Mouse (Mus musculus) stomach, embryonic 14.5 days (tissue): ENCODE measurements around the gene Sh3pxd2a. TPM values are rescaled to one million over a fixed set of nuclear protein-coding genes. Genes with fewer than 3 reads are reported as not detected.

Source experiments
- ATAC-seq: fragments of 200-750 bp; cut with Nextera tagmentation; 2 replicates; pipeline ENCODE4 v1.8.0; 2017; ENCODE audit warnings: low read depth, moderate TSS enrichment; ENCODE audit not compliant: insufficient number of reproducible peaks, insufficient read depth, low FRiP score
- H3K27ac ChIP-seq: fragments of 300-500 bp; sonication (generic); 2 replicates; pipeline ENCODE4 v1.5.1; 2014; ENCODE audit warnings: mild to moderate bottlenecking, low read length, moderate library complexity, mixed read lengths
- H3K27me3 ChIP-seq: fragments of 300-500 bp; sonication (generic); 2 replicates; pipeline ENCODE4 v1.6.1; 2014; ENCODE audit warnings: low read length, control low read depth, mixed read lengths; ENCODE audit not compliant: control insufficient read depth, insufficient read depth
- H3K36me3 ChIP-seq: fragments of 300-500 bp; sonication (generic); 2 replicates; pipeline ENCODE4 v1.6.1; 2014; ENCODE audit warnings: mild to moderate bottlenecking, control low read depth, low read length, moderate library complexity, mixed read lengths; ENCODE audit not compliant: control insufficient read depth, insufficient read depth
- H3K4me1 ChIP-seq: fragments of 300-500 bp; sonication (generic); 2 replicates; pipeline ENCODE4 v1.6.1; 2014; ENCODE audit warnings: low read length, control low read depth, mixed read lengths; ENCODE audit not compliant: control insufficient read depth, insufficient read depth
- H3K4me2 ChIP-seq: fragments of 300-500 bp; sonication (generic); replicated peaks from 2 replicates; pipeline ENCODE4 v1.6.1; 2014; ENCODE audit warnings: low read depth, low read length, control low read depth
- H3K4me3 ChIP-seq: fragments of 300-500 bp; sonication (generic); 2 replicates; pipeline ENCODE4 v1.5.1; 2014; ENCODE audit warnings: low read depth, low read length, control low read depth
- H3K9ac ChIP-seq: fragments of 300-500 bp; sonication (generic); replicated peaks from 2 replicates; pipeline ENCODE4 v1.6.1; 2014; ENCODE audit warnings: low read depth, mild to moderate bottlenecking, control low read depth, low read length, moderate library complexity, mixed read lengths
- H3K9me3 ChIP-seq: fragments of 300-500 bp; sonication (generic); 2 replicates; pipeline ENCODE4 v1.6.1; 2016; ENCODE audit warnings: low read depth, low read length, control low read depth; ENCODE audit not compliant: control insufficient read depth
- WGBS: fragments of 180-500 bp; shearing (Covaris S2); extraction: QIAGEN DNeasy Blood & Tissue Kit; methylation state at CpG from one replicate; pipeline ENCODE4 v1.1.7; 2014; 5-methylcytosine and 5-hydroxymethylcytosine counted together
- polyA plus RNA-seq: library from polyadenylated mRNA; unstranded; fragments of >200 nt; fragmentation: Nextera tagmentation; extraction: Ambion mirVana; gene quantifications from 2 replicates; pipeline ENCODE4 v1.2.1, GENCODE M21; 2014

Sh3pxd2a gene
- polyA plus RNA-seq, 1 experiment from 2014 or later = 13.7 TPM

GRCm38 (mm10) chr19:47485997-47486566, 21.9 kb upstream of the Sh3pxd2a start:
- peak; percentile 67; the same call in 1 of the 2 replicates for ATAC-seq
- H3K36me3 ChIP-seq = no peaks in the 10 kb centered on the region
- H3K4me3 ChIP-seq = no peak overlapping the region
- no peak overlapping the region for H3K4me2 ChIP-seq
- H3K27me3 ChIP-seq = no peaks in the 10 kb centered on the region
- 0 out of 2 replicates have a peak, but pooled peaks cover 2% of the 10 kb centered on the region for H3K9me3 ChIP-seq
- peaks cover 6% of the 10 kb centered on the region for H3K4me1 ChIP-seq
- 18% methylated on average over 9 of the region's 9 CpGs for WGBS
- peak overlapping the region; percentile 40; the same call in 1 of the 2 replicates for H3K27ac ChIP-seq
- no peak overlapping the region for H3K9ac ChIP-seq

GRCm38 (mm10) chr19:47484110-47484509, 19.9 kb upstream of the Sh3pxd2a start:
- H3K9me3 ChIP-seq = no peaks in the 10 kb centered on the region
- H3K9ac ChIP-seq = no peak overlapping the region
- 79% methylated on average over 3 of the region's 3 CpGs for WGBS
- ATAC-seq = no peak
- H3K27ac ChIP-seq = no peak overlapping the region
- H3K4me1 ChIP-seq = peaks cover 6% of the 10 kb centered on the region
- no peaks in the 10 kb centered on the region for H3K27me3 ChIP-seq
- H3K4me3 ChIP-seq = no peak overlapping the region
- no peak overlapping the region for H3K4me2 ChIP-seq
- H3K36me3 ChIP-seq = no peaks in the 10 kb centered on the region

DNA sequence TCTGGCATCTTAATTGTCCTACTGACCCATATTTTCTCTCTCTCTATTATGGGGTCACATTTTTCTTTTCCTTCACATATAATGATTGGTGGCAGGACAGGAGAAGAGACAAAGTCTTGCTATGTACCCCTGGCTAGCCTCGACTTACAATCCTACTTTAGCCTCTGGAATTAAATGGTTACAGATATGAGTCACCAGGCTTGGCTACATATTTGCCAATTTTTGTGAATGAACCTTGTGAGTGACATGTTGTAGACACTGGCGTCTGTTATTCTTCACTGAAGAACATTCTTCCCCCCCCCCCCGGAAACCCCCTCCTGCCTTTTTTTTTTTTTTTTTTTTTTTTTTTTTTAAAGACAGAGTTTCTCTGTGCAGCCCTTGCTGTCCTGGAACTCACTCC, 19.1 kb upstream of the Sh3pxd2a start:
- ATAC-seq = no peak
- H3K27me3 ChIP-seq = no peaks in the 10 kb centered on the region
- WGBS = 53% methylated on average over 3 of the region's 3 CpGs
- H3K36me3 ChIP-seq = no peaks in the 10 kb centered on the region
- no peak overlapping the region for H3K27ac ChIP-seq
- H3K4me2 ChIP-seq = no peak overlapping the region
- H3K9ac ChIP-seq = no peak overlapping the region
- no peak overlapping the region for H3K4me3 ChIP-seq
- H3K9me3 ChIP-seq = no peaks in the 10 kb centered on the region
- peaks cover 6% of the 10 kb centered on the region for H3K4me1 ChIP-seq

DNA sequence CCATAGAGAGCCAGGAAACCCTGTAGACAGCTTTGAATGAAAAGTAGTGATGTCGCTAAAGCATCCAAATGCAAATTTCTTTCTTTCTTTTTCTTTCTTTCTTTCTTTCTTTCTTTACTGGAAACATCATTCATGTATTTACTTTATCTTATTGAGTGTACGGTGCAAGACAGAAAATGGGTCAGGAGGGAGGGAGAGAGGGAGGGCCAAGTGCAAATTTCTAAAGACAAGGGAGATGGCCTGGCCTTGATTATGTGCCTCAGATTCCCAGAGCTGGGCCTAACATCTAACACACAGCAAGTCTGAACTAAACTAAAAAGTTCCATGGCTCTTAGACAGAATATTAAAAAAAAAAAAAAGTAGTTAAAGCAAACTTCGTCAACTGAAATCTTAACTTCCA, 9.3 kb upstream of the Sh3pxd2a start:
- no peaks in the 10 kb centered on the region for H3K4me1 ChIP-seq
- no peaks in the 10 kb centered on the region for H3K9me3 ChIP-seq
- 70% methylated on average over 3 of the region's 3 CpGs for WGBS
- H3K36me3 ChIP-seq = no peaks in the 10 kb centered on the region
- no peaks in the 10 kb centered on the region for H3K27me3 ChIP-seq
- H3K4me3 ChIP-seq = no peak overlapping the region
- no peak overlapping the region for H3K27ac ChIP-seq
- no peak overlapping the region for H3K4me2 ChIP-seq
- H3K9ac ChIP-seq = no peak overlapping the region
- no peak for ATAC-seq

GRCm38 (mm10) chr19:47472881-47473400, 8.7 kb upstream of the Sh3pxd2a start:
- no peak overlapping the region for H3K9ac ChIP-seq
- no peak overlapping the region for H3K4me3 ChIP-seq
- no peaks in the 10 kb centered on the region for H3K4me1 ChIP-seq
- H3K27me3 ChIP-seq = no peaks in the 10 kb centered on the region
- H3K9me3 ChIP-seq = no peaks in the 10 kb centered on the region
- H3K36me3 ChIP-seq = no peaks in the 10 kb centered on the region
- H3K27ac ChIP-seq = no peak overlapping the region
- peak; percentile 71; the same call in 1 of the 2 replicates for ATAC-seq
- H3K4me2 ChIP-seq = no peak overlapping the region
- WGBS = 31% methylated on average over 15 of the region's 15 CpGs

DNA sequence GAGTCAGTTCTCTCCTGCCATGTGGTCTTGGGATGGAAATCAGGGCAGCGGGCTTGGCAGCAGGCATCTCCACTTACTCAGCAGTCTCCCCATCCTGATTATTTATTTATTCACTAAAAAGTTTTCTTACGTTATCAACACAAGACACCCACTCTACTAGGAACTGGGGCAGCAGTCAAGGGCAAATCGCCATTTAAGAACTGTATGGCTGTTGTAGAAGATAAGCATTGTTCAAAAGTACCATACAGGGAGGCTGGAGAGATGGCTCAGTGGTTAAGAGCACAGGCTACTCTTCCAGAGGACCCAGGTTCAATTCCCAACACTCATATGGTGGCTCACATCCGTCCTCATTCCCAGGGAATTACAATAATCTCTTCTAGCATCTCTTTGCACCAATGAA, 7.6 kb upstream of the Sh3pxd2a start:
- Histone ChIP-seq H3K4me2 (no peak overlapping the region), H3K27ac (no peak overlapping the region), H3K9me3 (no peaks in the 10 kb centered on the region), H3K4me1 (no peaks in the 10 kb centered on the region), H3K9ac (no peak overlapping the region), H3K4me3 (no peak overlapping the region), H3K27me3 (no peaks in the 10 kb centered on the region), H3K36me3 (no peaks in the 10 kb centered on the region)
- no peak for ATAC-seq
- 79% methylated on average over 4 of the region's 4 CpGs for WGBS

DNA sequence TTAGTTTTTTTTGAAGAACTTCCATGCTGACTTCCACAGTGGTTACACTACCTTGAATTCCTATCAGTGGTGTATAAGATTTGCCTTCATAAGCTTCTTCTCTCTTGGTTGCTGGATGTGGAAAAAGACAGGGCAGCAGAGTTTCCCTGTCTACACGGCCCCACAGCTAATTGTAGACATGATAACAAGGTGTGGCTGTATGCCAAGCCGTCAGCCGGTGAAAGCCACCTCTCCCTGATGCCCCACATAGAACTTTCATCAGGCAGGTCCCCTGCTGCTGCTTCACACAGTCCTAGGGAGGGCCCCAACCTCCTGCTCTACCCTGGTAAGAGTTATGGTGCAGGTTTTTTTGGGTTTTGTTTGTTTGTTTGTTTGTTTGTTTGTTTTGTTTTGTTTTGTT, 4.5 kb upstream of the Sh3pxd2a start:
- ATAC-seq = no peak
- no peaks in the 10 kb centered on the region for H3K9me3 ChIP-seq
- H3K27ac ChIP-seq = no peak overlapping the region
- WGBS = 72% methylated on average over 3 of the region's 3 CpGs
- no peaks in the 10 kb centered on the region for H3K36me3 ChIP-seq
- no peak overlapping the region for H3K9ac ChIP-seq
- no peaks in the 10 kb centered on the region for H3K27me3 ChIP-seq
- H3K4me3 ChIP-seq = no peak overlapping the region
- no peak overlapping the region for H3K4me2 ChIP-seq
- H3K4me1 ChIP-seq = peaks cover 2% of the 10 kb centered on the region; the same call in 1 of the 2 replicates

DNA sequence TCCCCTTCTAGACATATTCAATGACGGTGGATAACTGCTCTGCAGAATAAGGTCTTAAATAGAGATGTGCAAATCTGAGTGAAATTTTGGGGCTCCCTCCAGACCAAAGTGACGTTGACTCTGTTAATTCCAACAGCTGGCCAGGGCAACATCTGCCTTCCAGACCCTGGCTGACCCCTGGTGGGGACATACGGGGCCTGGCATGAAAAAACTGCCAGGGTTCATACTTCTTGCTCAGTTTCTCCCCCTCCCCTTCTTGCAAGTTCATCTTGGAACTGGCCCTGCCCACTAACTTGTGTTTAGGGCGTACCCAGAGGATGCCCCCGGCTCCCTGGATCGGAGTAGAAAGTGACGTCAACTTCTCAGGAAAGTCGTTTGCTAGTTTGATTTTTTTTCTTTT, 2.6 kb upstream of the Sh3pxd2a start:
- H3K9ac ChIP-seq = no peak overlapping the region
- H3K27ac ChIP-seq = no peak overlapping the region
- H3K4me3 ChIP-seq = no peak overlapping the region
- WGBS = 73% methylated on average over 8 of the region's 8 CpGs
- H3K36me3 ChIP-seq = no peaks in the 10 kb centered on the region
- H3K4me2 ChIP-seq = no peak overlapping the region
- peaks cover 11% of the 10 kb centered on the region for H3K4me1 ChIP-seq
- 0 out of 2 replicates have a peak, but pooled peaks cover under 1% of the 10 kb centered on the region for H3K9me3 ChIP-seq
- ATAC-seq = no peak
- no peaks in the 10 kb centered on the region for H3K27me3 ChIP-seq

- ATAC-seq = no peak
- no peak overlapping the region for H3K27ac ChIP-seq
- H3K4me1 ChIP-seq = peaks cover 22% of the 10 kb centered on the region
- no peaks in the 10 kb centered on the region for H3K36me3 ChIP-seq
- H3K9ac ChIP-seq = no peak overlapping the region
- H3K9me3 ChIP-seq = 0 out of 2 replicates have a peak, but pooled peaks cover 3% of the 10 kb centered on the region
- H3K4me3 ChIP-seq = no peak overlapping the region
- no peaks in the 10 kb centered on the region for H3K27me3 ChIP-seq
- H3K4me2 ChIP-seq = no peak overlapping the region
- WGBS = 57% methylated on average over 9 of the region's 9 CpGs
Measured at GRCm38 (mm10) chr19:47465467-47465866, 1.3 kb upstream of the Sh3pxd2a start.
